ENCODE assay signal across 16 mouse cellular contexts in genomic region chr8:113820983-113821587, GRCm38 (mm10). TPM values are rescaled to one million over a fixed set of nuclear protein-coding genes. Genes with fewer than 3 reads are reported as not detected.
A peak's percentile ranks its signal among the peaks of the same experiment; 100 is the strongest.
DNase-seq lines count a peak whose midpoint lies in the region; ATAC-seq and TF ChIP-seq lines count a peak whose summit lies in the region.
"Had no signal": no experiment of that assay in that cellular context is flagged by ENCODE, and none has a peak within 500 bp of the region (broad histone marks: within the 10 kb centered on the region; RNA-seq: fewer than 3 reads in every experiment).

No protein-coding gene starts in this region.

- H3K4me3 ChIP-seq in kidney, embryonic 14.5 days (ENCODE audit: low read length): no peak overlapping the region
- no peak overlapping the region for H3K4me3 ChIP-seq in embryonic facial prominence, embryonic 14.5 days (ENCODE audit: low read depth, low read length)
- no peak overlapping the region for H3K4me3 ChIP-seq in limb, embryonic 14.5 days (replicated peaks; ENCODE audit: low read length)
- H3K4me3 ChIP-seq: gastrocnemius, adult 2 months; midbrain, embryonic 15.5 days; neural tube, embryonic 12.5 days had no signal

- H3K27ac ChIP-seq in kidney, embryonic 14.5 days (ENCODE audit: low read depth, low read length): no peak overlapping the region
- H3K27ac ChIP-seq in embryonic facial prominence, embryonic 14.5 days (replicated peaks; ENCODE audit: low read depth, low read length): no peak overlapping the region
- H3K27ac ChIP-seq in limb, embryonic 14.5 days (replicated peaks; ENCODE audit: low read depth, low read length): no peak overlapping the region
- H3K27ac ChIP-seq: gastrocnemius, adult 2 months; midbrain, embryonic 15.5 days; neural tube, embryonic 12.5 days had no signal

- H3K9ac ChIP-seq in kidney, embryonic 14.5 days (ENCODE audit: low read depth, low read length): no peak overlapping the region
- no peak overlapping the region for H3K9ac ChIP-seq in embryonic facial prominence, embryonic 14.5 days (ENCODE audit: low read depth, low read length)
- H3K9ac ChIP-seq in limb, embryonic 14.5 days (ENCODE audit: low read depth, low read length, severe bottlenecking): no peak overlapping the region
- H3K9ac ChIP-seq: midbrain, embryonic 15.5 days; neural tube, embryonic 12.5 days had no signal

- no peaks in the 10 kb centered on the region for H3K4me1 ChIP-seq in kidney, embryonic 14.5 days (ENCODE audit: control insufficient read depth, insufficient read depth, low read length)
- H3K4me1 ChIP-seq in embryonic facial prominence, embryonic 14.5 days (ENCODE audit: control insufficient read depth, insufficient read depth, low read length): no peaks in the 10 kb centered on the region
- no peaks in the 10 kb centered on the region for H3K4me1 ChIP-seq in limb, embryonic 14.5 days (ENCODE audit: control insufficient read depth, insufficient read depth, low read length)
- H3K4me1 ChIP-seq: midbrain, embryonic 15.5 days; neural tube, embryonic 12.5 days had no signal

- H3K9me3 ChIP-seq in kidney, embryonic 14.5 days (ENCODE audit: control insufficient read depth, low read length): no peaks in the 10 kb centered on the region
- no peaks in the 10 kb centered on the region for H3K9me3 ChIP-seq in embryonic facial prominence, embryonic 14.5 days (ENCODE audit: control insufficient read depth, low read length)
- H3K9me3 ChIP-seq in limb, embryonic 14.5 days (ENCODE audit: control insufficient read depth, low read length): no peaks in the 10 kb centered on the region
- H3K9me3 ChIP-seq: midbrain, embryonic 15.5 days; neural tube, embryonic 12.5 days had no signal

- H3K36me3 ChIP-seq in kidney, embryonic 14.5 days (ENCODE audit: control insufficient read depth, insufficient read depth, low read length): no peaks in the 10 kb centered on the region
- H3K36me3 ChIP-seq in embryonic facial prominence, embryonic 14.5 days (ENCODE audit: control insufficient read depth, insufficient read depth, low read length): no peaks in the 10 kb centered on the region
- no peaks in the 10 kb centered on the region for H3K36me3 ChIP-seq in limb, embryonic 14.5 days (ENCODE audit: control insufficient read depth, insufficient read depth, low read length)
- H3K36me3 ChIP-seq: midbrain, embryonic 15.5 days; neural tube, embryonic 12.5 days had no signal

- H3K4me2 ChIP-seq in kidney, embryonic 14.5 days (replicated peaks; ENCODE audit: low read depth, low read length): no peak overlapping the region
- H3K4me2 ChIP-seq in embryonic facial prominence, embryonic 14.5 days (ENCODE audit: low read depth, low read length): no peak overlapping the region
- H3K4me2 ChIP-seq in limb, embryonic 14.5 days (replicated peaks; ENCODE audit: low read depth, low read length, severe bottlenecking): no peak overlapping the region
- H3K4me2 ChIP-seq: midbrain, embryonic 15.5 days; neural tube, embryonic 12.5 days had no signal

- no peaks in the 10 kb centered on the region for H3K27me3 ChIP-seq in kidney, embryonic 14.5 days (ENCODE audit: control insufficient read depth, insufficient read depth, low read length)
- no peaks in the 10 kb centered on the region for H3K27me3 ChIP-seq in embryonic facial prominence, embryonic 14.5 days (replicated peaks; ENCODE audit: control insufficient read depth, insufficient read depth, low read length)
- 0 out of 2 replicates have a peak, but pooled peaks cover 4% of the 10 kb centered on the region for H3K27me3 ChIP-seq in limb, embryonic 14.5 days (ENCODE audit: control insufficient read depth, insufficient read depth, low read length)
- H3K27me3 ChIP-seq: midbrain, embryonic 15.5 days; neural tube, embryonic 12.5 days; Patski had no signal

- peak; percentile 76 for ATAC-seq in kidney, embryonic 14.5 days (ENCODE audit: low FRiP score, low TSS enrichment)
- peak; percentile 41; the same call in 1 of the 2 replicates for ATAC-seq in embryonic facial prominence, embryonic 14.5 days (ENCODE audit: low read depth)
- ATAC-seq in limb, embryonic 14.5 days (ENCODE audit: low FRiP score, low read depth): no peak
- ATAC-seq: forebrain, embryonic 14.5 days; midbrain, embryonic 15.5 days; Patski had no signal

- no peak for TF ChIP-seq POLR2A in limb, embryonic 14.5 days (IDR thresholded peaks at IDR 0.05; ENCODE audit: borderline replicate concordance, extremely low read depth, insufficient read depth, insufficient read length)

- peak; percentile 50 for DNase-seq in embryo, embryonic 10 days (ENCODE audit: low spot score)
- no peak for DNase-seq in embryo, embryonic 9.5 days (ENCODE audit: extremely low spot score)
- no peak for DNase-seq in kidney, adult 8-10 months
- no peak for DNase-seq in embryonic facial prominence, embryonic 14.5 days (ENCODE audit: low spot score)
- DNase-seq in limb, embryonic 14.5 days (ENCODE audit: low spot score): peak; percentile 47
- DNase-seq in ovary, postnatal 10 days (ENCODE audit: low spot score): no peak
- DNase-seq in adrenal gland, adult (ENCODE audit: inconsistent age in 2 of 2, low spot score in 1 of 2): no peak
- DNase-seq: cerebellum, adult 8-10 months; gastrocnemius, adult 2 months; heart, postnatal 4 days; lung, postnatal 4 days had no signal

- WGBS in kidney, embryonic 14.5 days: 21% methylated on average over 16 of the region's 16 CpGs
- WGBS in embryonic facial prominence, embryonic 14.5 days: 64% methylated on average over 16 of the region's 16 CpGs
- WGBS in limb, embryonic 14.5 days: 18% methylated on average over 16 of the region's 16 CpGs

RNA-seq across cellular contexts. Expression of gene Adamts18, which starts 27.5 kb away (rescaled TPM):
- polyA plus RNA-seq in kidney, embryonic 14.5 days (2014; fragmentation: Nextera tagmentation; extraction: Ambion mirVana): 3.1 and 3.5 TPM in 2 replicates
- 4.5 and 4.6 TPM in 2 replicates for polyA plus RNA-seq in embryonic facial prominence, embryonic 14.5 days (2014; fragmentation: Nextera tagmentation; extraction: Ambion mirVana)
- polyA plus RNA-seq in limb, embryonic 14.5 days (2012; rRNA removed): 2.6 and 2.7 TPM in 2 replicates
- polyA plus RNA-seq in limb, embryonic 14.5 days (2014; fragmentation: Nextera tagmentation; extraction: Ambion mirVana): 3.1 and 4.1 TPM in 2 replicates
- polyA plus RNA-seq: Patski had no signal

Comparison
In these comparisons a context has a peak if more than half of its experiments do, and no peak if none do; other contexts are left out.
1. DNase-seq: peak in embryo, embryonic 10 days (single experiment) and limb, embryonic 14.5 days (single experiment); none in embryo, embryonic 9.5 days (single experiment), kidney, adult 8-10 months (0 of 2), embryonic facial prominence, embryonic 14.5 days (single experiment), ovary, postnatal 10 days (single experiment) and adrenal gland, adult (0 of 2).